Mouse (Mus musculus): ENCODE measurements around the gene Tm9sf1. TPM values are rescaled to one million over a fixed set of nuclear protein-coding genes. Genes with fewer than 3 reads are reported as not detected.

The Tm9sf1 gene
- total and polyA plus RNA-seq, 2 experiments from 2014 or later, result 47.7 to 54.3 TPM

DNA sequence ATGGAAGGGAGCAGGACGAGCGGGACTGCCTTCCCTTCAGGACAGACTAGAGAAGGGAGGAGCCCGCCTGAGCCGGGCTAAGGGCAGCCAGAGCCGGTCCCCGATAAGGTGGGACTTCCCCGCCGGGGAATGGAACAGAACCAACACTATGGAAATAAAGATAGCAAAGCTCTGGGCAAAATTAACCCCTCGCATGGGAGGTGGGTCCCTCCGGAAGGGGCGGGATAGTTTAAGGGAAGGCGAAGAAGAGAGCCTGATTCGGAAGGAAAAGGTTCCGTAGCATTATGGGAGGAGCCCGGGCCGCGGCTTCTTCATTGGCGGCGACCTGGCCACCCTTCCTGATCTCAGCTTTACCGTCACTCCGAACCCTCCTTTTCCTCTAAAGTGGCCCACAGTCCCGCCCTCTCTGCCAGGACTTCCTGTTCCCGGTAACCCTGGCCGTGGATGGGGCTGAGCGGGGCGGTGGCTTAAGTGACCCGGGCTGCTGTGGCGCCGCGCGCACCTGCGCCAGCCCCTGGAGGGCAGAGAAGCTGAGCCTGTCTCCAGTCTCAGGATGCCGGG is 52.2 kb downstream of the Tm9sf1 start, which contains the start of gene Rnf31:
Gene Rnf31, plus strand, starts transcription at position 378 of the 561 bp plus-strand sequence.
- 0% methylated on average over 33 of the region's 33 CpGs for WGBS
- Histone ChIP-seq H3K36me3 (ENCODE audit: insufficient read depth, low read length) (peaks cover 32% of the 10 kb centered on the region), H3K27ac (ENCODE audit: low read depth, low read length) (peak within 1 kb of the TSS; percentile 84), H3K4me2 (ENCODE audit: low read depth, low read length, poor library complexity, severe bottlenecking) (peak within 1 kb of the TSS; percentile 94), H3K4me3 (ENCODE audit: low read depth, low read length) (peak within 1 kb of the TSS; percentile 80), H3K9me3 (ENCODE audit: low read length) (no peaks in the 10 kb centered on the region), H3K9ac (replicated peaks; ENCODE audit: low read length, poor library complexity, severe bottlenecking) (peak within 1 kb of the TSS; percentile 83), H3K4me1 (ENCODE audit: insufficient read depth, low read length) (peaks cover 9% of the 10 kb centered on the region; the same call in 1 of the 2 replicates), H3K27me3 (ENCODE audit: insufficient read depth, low read length) (no peaks in the 10 kb centered on the region)
- ATAC-seq (ENCODE audit: low FRiP score) (peak; percentile 92), DNase-seq (ENCODE audit: low spot score) (peak; percentile 96)
- TF ChIP-seq CTCF (IDR thresholded peaks at IDR 0.05), result no peak

GRCm38 (mm10) chr14:55590748-55591330 is 52.8 kb downstream of the Tm9sf1 start, which contains the start of gene Psme2:
Gene Psme2 (minus strand): TSS chr14:55591113.
- Histone ChIP-seq H3K4me1 (ENCODE audit: insufficient read depth, low read length) (peaks cover 9% of the 10 kb centered on the region; the same call in 1 of the 2 replicates), H3K9ac (replicated peaks; ENCODE audit: low read length, poor library complexity, severe bottlenecking) (peak within 1 kb of the TSS; percentile 83), H3K9me3 (ENCODE audit: low read length) (no peaks in the 10 kb centered on the region), H3K36me3 (ENCODE audit: insufficient read depth, low read length) (peaks cover 27% of the 10 kb centered on the region), H3K27me3 (ENCODE audit: insufficient read depth, low read length) (no peaks in the 10 kb centered on the region), H3K27ac (ENCODE audit: low read depth, low read length) (peak within 1 kb of the TSS; percentile 84), H3K4me2 (ENCODE audit: low read depth, low read length, poor library complexity, severe bottlenecking) (peak within 1 kb of the TSS; percentile 94), H3K4me3 (ENCODE audit: low read depth, low read length) (peak within 1 kb of the TSS; percentile 80)
- ATAC-seq (ENCODE audit: low FRiP score) (peak; percentile 94), DNase-seq (ENCODE audit: low spot score) (peak; percentile 98)
- WGBS, result 1% methylated on average over 22 of the region's 22 CpGs
- peak; percentile 25; the same call in 1 of the 2 replicates for TF ChIP-seq CTCF (IDR thresholded peaks at IDR 0.05)

DNA sequence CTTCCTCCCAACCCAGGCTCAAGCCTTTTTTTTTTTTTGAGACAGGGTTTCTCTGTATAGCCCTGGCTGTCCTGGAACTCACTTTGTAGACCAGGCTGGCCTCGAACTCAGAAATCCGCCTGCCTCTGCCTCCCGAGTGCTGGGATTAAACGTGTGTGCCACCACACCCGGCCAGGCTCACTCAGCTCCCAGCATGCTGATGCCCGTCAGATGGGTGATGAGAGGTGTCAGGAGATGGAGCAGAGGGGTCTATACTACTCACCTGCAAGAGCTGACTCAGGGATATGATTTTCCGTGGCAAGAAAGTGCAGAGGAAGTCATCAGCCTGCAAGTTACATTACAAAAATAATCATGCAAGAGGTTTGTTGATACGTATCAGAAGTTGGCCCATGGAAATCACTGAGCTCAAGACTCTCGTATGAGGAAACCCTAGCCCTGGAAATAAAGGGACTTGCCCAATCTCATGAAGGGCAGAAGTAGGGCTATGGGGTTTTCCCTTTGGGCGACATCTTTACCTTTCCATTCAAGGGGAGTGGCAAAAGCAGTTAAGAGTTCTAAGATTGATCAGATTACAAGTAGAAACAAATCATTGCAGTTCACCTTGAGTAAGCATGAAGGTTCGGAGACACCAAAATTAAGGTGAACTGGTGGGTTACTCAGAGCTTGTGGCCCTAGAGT is 53.7 kb downstream of the Tm9sf1 start:
- Histone ChIP-seq H3K36me3 (ENCODE audit: insufficient read depth, low read length) (peaks cover 17% of the 10 kb centered on the region), H3K9me3 (ENCODE audit: low read length) (no peaks in the 10 kb centered on the region), H3K4me1 (ENCODE audit: insufficient read depth, low read length) (peaks cover 9% of the 10 kb centered on the region; the same call in 1 of the 2 replicates), H3K27ac (ENCODE audit: low read depth, low read length) (0 out of 2 replicates have a peak overlapping the region, but pooled peaks have one; percentile 84), H3K9ac (replicated peaks; ENCODE audit: low read length, poor library complexity, severe bottlenecking) (peak overlapping the region; percentile 83), H3K4me2 (ENCODE audit: low read depth, low read length, poor library complexity, severe bottlenecking) (peak overlapping the region; percentile 94), H3K4me3 (ENCODE audit: low read depth, low read length) (peak overlapping the region; percentile 80), H3K27me3 (ENCODE audit: insufficient read depth, low read length) (no peaks in the 10 kb centered on the region)
- WGBS, result 89% methylated on average over 11 of the region's 11 CpGs
- DNase-seq (ENCODE audit: low spot score) (no peak), ATAC-seq (ENCODE audit: low FRiP score) (no peak)
- TF ChIP-seq CTCF (IDR thresholded peaks at IDR 0.05), result no peak

DNA sequence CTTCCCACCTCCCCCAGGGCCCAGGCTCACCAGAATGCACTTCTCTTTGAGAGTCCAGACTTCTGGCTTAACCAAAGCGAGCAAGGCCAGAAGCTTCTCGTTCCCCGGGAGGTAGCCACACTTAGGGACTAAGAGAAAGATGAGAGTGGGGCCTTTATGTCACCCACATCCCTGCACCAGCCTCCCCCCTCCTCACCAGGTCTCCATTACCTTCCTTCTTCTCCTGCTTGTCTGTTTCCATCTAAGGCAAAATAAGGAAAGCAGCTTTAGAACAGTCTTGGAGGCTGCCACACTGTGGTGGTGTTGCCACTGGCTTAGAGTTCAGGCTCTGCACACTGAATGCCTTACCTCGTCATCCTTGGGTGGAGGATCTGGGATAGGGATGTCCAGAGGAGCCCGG is 54.3 kb downstream of the Tm9sf1 start:
- Histone ChIP-seq H3K4me2 (ENCODE audit: low read depth, low read length, poor library complexity, severe bottlenecking) (no peak overlapping the region), H3K27ac (ENCODE audit: low read depth, low read length) (no peak overlapping the region), H3K36me3 (ENCODE audit: insufficient read depth, low read length) (peaks cover 11% of the 10 kb centered on the region), H3K4me1 (ENCODE audit: insufficient read depth, low read length) (peaks cover 9% of the 10 kb centered on the region; the same call in 1 of the 2 replicates), H3K4me3 (ENCODE audit: low read depth, low read length) (no peak overlapping the region), H3K27me3 (ENCODE audit: insufficient read depth, low read length) (no peaks in the 10 kb centered on the region), H3K9ac (replicated peaks; ENCODE audit: low read length, poor library complexity, severe bottlenecking) (no peak overlapping the region), H3K9me3 (ENCODE audit: low read length) (no peaks in the 10 kb centered on the region)
- TF ChIP-seq CTCF (IDR thresholded peaks at IDR 0.05), result no peak
- ATAC-seq (ENCODE audit: low FRiP score) (no peak), DNase-seq (ENCODE audit: low spot score) (no peak)
- 90% methylated on average over 5 of the region's 5 CpGs for WGBS

GRCm38 (mm10) chr14:55586149-55586548 is 57.5 kb downstream of the Tm9sf1 start:
- peaks cover 13% of the 10 kb centered on the region for H3K36me3 ChIP-seq (ENCODE audit: insufficient read depth, low read length)
- H3K9me3 ChIP-seq (ENCODE audit: low read length), result no peaks in the 10 kb centered on the region
- peak; percentile 32 for TF ChIP-seq CTCF (IDR thresholded peaks at IDR 0.05)
- no peak overlapping the region for H3K9ac ChIP-seq (replicated peaks; ENCODE audit: low read length, poor library complexity, severe bottlenecking)
- H3K4me3 ChIP-seq (ENCODE audit: low read depth, low read length), result no peak overlapping the region
- H3K4me2 ChIP-seq (ENCODE audit: low read depth, low read length, poor library complexity, severe bottlenecking), result no peak overlapping the region
- DNase-seq (ENCODE audit: low spot score) (no peak), ATAC-seq (ENCODE audit: low FRiP score) (no peak)
- WGBS, result 91% methylated on average over 2 of the region's 2 CpGs
- no peaks in the 10 kb centered on the region for H3K4me1 ChIP-seq (ENCODE audit: insufficient read depth, low read length)
- no peaks in the 10 kb centered on the region for H3K27me3 ChIP-seq (ENCODE audit: insufficient read depth, low read length)
- H3K27ac ChIP-seq (ENCODE audit: low read depth, low read length), result no peak overlapping the region

Other genes starting within 250 kb of the Tm9sf1 start
Only the 30 nearest of the 34 such genes appear.
- 10.0 and 13.8 TPM in 2 replicates for gene Dhrs4, start 165.0 kb downstream of the Tm9sf1 start, total RNA-seq (2014; rRNA removed)
- gene Dhrs4, start 165.0 kb downstream of the Tm9sf1 start, polyA plus RNA-seq (2015; fragmentation: Nextera tagmentation; extraction: Ambion mirVana), result 18.0 and 19.4 TPM in 2 replicates
- gene Carmil3, start 153.2 kb downstream of the Tm9sf1 start, total RNA-seq (2014; rRNA removed), result 118 and 166 TPM in 2 replicates
- gene Carmil3, start 153.2 kb downstream of the Tm9sf1 start, polyA plus RNA-seq (2015; fragmentation: Nextera tagmentation; extraction: Ambion mirVana), result 33.3 and 37.6 TPM in 2 replicates
- gene Cpne6, start 133.4 kb downstream of the Tm9sf1 start, total RNA-seq (2014; rRNA removed), result 9.4 and 14.7 TPM in 2 replicates
- gene Cpne6, start 133.4 kb downstream of the Tm9sf1 start, polyA plus RNA-seq (2015; fragmentation: Nextera tagmentation; extraction: Ambion mirVana), result 12.3 and 15.0 TPM in 2 replicates
- gene Nrl, start 118.8 kb downstream of the Tm9sf1 start, total RNA-seq (2014; rRNA removed), result 1.5 and 3.8 TPM in 2 replicates
- 0.55 and 0.57 TPM in 2 replicates for gene Nrl, start 118.8 kb downstream of the Tm9sf1 start, polyA plus RNA-seq (2015; fragmentation: Nextera tagmentation; extraction: Ambion mirVana)
- gene Pck2, start 103.5 kb downstream of the Tm9sf1 start, total RNA-seq (2014; rRNA removed), result 27.8 and 29.1 TPM in 2 replicates
- gene Pck2, start 103.5 kb downstream of the Tm9sf1 start, polyA plus RNA-seq (2015; fragmentation: Nextera tagmentation; extraction: Ambion mirVana), result 18.2 and 21.6 TPM in 2 replicates
- 98.3 and 103 TPM in 2 replicates for gene Dcaf11, start 83.8 kb downstream of the Tm9sf1 start, total RNA-seq (2014; rRNA removed)
- 102 and 114 TPM in 2 replicates for gene Dcaf11, start 83.8 kb downstream of the Tm9sf1 start, polyA plus RNA-seq (2015; fragmentation: Nextera tagmentation; extraction: Ambion mirVana)
- gene A730061H03Rik, start 83.4 kb downstream of the Tm9sf1 start, total RNA-seq (2014; rRNA removed), result 5.4 TPM in 1 of 2 replicates, not detected in the other
- gene A730061H03Rik, start 83.4 kb downstream of the Tm9sf1 start, polyA plus RNA-seq (2015; fragmentation: Nextera tagmentation; extraction: Ambion mirVana), result 0.69 TPM in 1 of 2 replicates, not detected in the other
- gene Fitm1, start 68.2 kb downstream of the Tm9sf1 start, total RNA-seq (2014; rRNA removed), result 0.33 and 0.80 TPM in 2 replicates
- gene Fitm1, start 68.2 kb downstream of the Tm9sf1 start, polyA plus RNA-seq (2015; fragmentation: Nextera tagmentation; extraction: Ambion mirVana), result 0.16 and 0.17 TPM in 2 replicates
- gene Psme1, start 65.7 kb downstream of the Tm9sf1 start, total RNA-seq (2014; rRNA removed), result 119 and 147 TPM in 2 replicates
- gene Psme1, start 65.7 kb downstream of the Tm9sf1 start, polyA plus RNA-seq (2015; fragmentation: Nextera tagmentation; extraction: Ambion mirVana), result 268 and 288 TPM in 2 replicates
- gene Emc9, start 58.5 kb downstream of the Tm9sf1 start, total RNA-seq (2014; rRNA removed), result 36.3 and 38.9 TPM in 2 replicates
- 74.3 and 78.8 TPM in 2 replicates for gene Emc9, start 58.5 kb downstream of the Tm9sf1 start, polyA plus RNA-seq (2015; fragmentation: Nextera tagmentation; extraction: Ambion mirVana)
- gene Psme2, start 52.7 kb downstream of the Tm9sf1 start, total RNA-seq (2014; rRNA removed), result 62.8 and 69.6 TPM in 2 replicates
- 157 and 184 TPM in 2 replicates for gene Psme2, start 52.7 kb downstream of the Tm9sf1 start, polyA plus RNA-seq (2015; fragmentation: Nextera tagmentation; extraction: Ambion mirVana)
- gene Rnf31, start 52.1 kb downstream of the Tm9sf1 start, total RNA-seq (2014; rRNA removed), result 19.8 and 26.7 TPM in 2 replicates
- 20.4 and 23.0 TPM in 2 replicates for gene Rnf31, start 52.1 kb downstream of the Tm9sf1 start, polyA plus RNA-seq (2015; fragmentation: Nextera tagmentation; extraction: Ambion mirVana)
- 17.1 and 18.2 TPM in 2 replicates for gene Irf9, start 40.2 kb downstream of the Tm9sf1 start, total RNA-seq (2014; rRNA removed)
- gene Irf9, start 40.2 kb downstream of the Tm9sf1 start, polyA plus RNA-seq (2015; fragmentation: Nextera tagmentation; extraction: Ambion mirVana), result 7.4 and 8.3 TPM in 2 replicates
- gene Rec8, start 25.8 kb downstream of the Tm9sf1 start, total RNA-seq (2014; rRNA removed), result 6.0 and 11.1 TPM in 2 replicates
- gene Rec8, start 25.8 kb downstream of the Tm9sf1 start, polyA plus RNA-seq (2015; fragmentation: Nextera tagmentation; extraction: Ambion mirVana), result 7.6 and 8.7 TPM in 2 replicates
- 109 and 122 TPM in 2 replicates for gene Ipo4, start 7.8 kb downstream of the Tm9sf1 start, total RNA-seq (2014; rRNA removed)
- 104 and 112 TPM in 2 replicates for gene Ipo4, start 7.8 kb downstream of the Tm9sf1 start, polyA plus RNA-seq (2015; fragmentation: Nextera tagmentation; extraction: Ambion mirVana)
- gene Gm49378, start 5.9 kb downstream of the Tm9sf1 start, total RNA-seq (2014; rRNA removed), result 6.3 and 6.7 TPM in 2 replicates
- gene Gm49378, start 5.9 kb downstream of the Tm9sf1 start, polyA plus RNA-seq (2015; fragmentation: Nextera tagmentation; extraction: Ambion mirVana), result 2.3 and 2.8 TPM in 2 replicates
- gene Tssk4, start 6.4 kb upstream of the Tm9sf1 start, total RNA-seq (2014; rRNA removed), result 0.14 and 0.16 TPM in 2 replicates
- 0.28 and 0.36 TPM in 2 replicates for gene Tssk4, start 6.4 kb upstream of the Tm9sf1 start, polyA plus RNA-seq (2015; fragmentation: Nextera tagmentation; extraction: Ambion mirVana)
- gene Mdp1, start 16.7 kb upstream of the Tm9sf1 start, total RNA-seq (2014; rRNA removed), result 46.7 and 53.7 TPM in 2 replicates
- gene Mdp1, start 16.7 kb upstream of the Tm9sf1 start, polyA plus RNA-seq (2015; fragmentation: Nextera tagmentation; extraction: Ambion mirVana), result 77.9 and 82.2 TPM in 2 replicates
- 19.9 and 24.4 TPM in 2 replicates for gene Gmpr2, start 28.1 kb upstream of the Tm9sf1 start, total RNA-seq (2014; rRNA removed)
- gene Gmpr2, start 28.1 kb upstream of the Tm9sf1 start, polyA plus RNA-seq (2015; fragmentation: Nextera tagmentation; extraction: Ambion mirVana), result 35.5 and 36.7 TPM in 2 replicates
- 129 and 133 TPM in 2 replicates for gene Nedd8, start 28.3 kb upstream of the Tm9sf1 start, total RNA-seq (2014; rRNA removed)
- gene Nedd8, start 28.3 kb upstream of the Tm9sf1 start, polyA plus RNA-seq (2015; fragmentation: Nextera tagmentation; extraction: Ambion mirVana), result 569 and 590 TPM in 2 replicates
- gene Tinf2, start 38.0 kb upstream of the Tm9sf1 start, total RNA-seq (2014; rRNA removed), result 14.6 and 15.7 TPM in 2 replicates
- 19.9 and 23.6 TPM in 2 replicates for gene Tinf2, start 38.0 kb upstream of the Tm9sf1 start, polyA plus RNA-seq (2015; fragmentation: Nextera tagmentation; extraction: Ambion mirVana)
- 0.16 and 0.38 TPM in 2 replicates for gene Tgm1, start 70.1 kb upstream of the Tm9sf1 start, total RNA-seq (2014; rRNA removed)
- gene Tgm1, start 70.1 kb upstream of the Tm9sf1 start, polyA plus RNA-seq (2015; fragmentation: Nextera tagmentation; extraction: Ambion mirVana), result 0.14 and 0.18 TPM in 2 replicates
- 75.1 and 94.5 TPM in 2 replicates for gene Rabggta, start 78.5 kb upstream of the Tm9sf1 start, total RNA-seq (2014; rRNA removed)
- gene Rabggta, start 78.5 kb upstream of the Tm9sf1 start, polyA plus RNA-seq (2015; fragmentation: Nextera tagmentation; extraction: Ambion mirVana), result 61.9 and 62.6 TPM in 2 replicates
- gene Dhrs1, start 101.9 kb upstream of the Tm9sf1 start, total RNA-seq (2014; rRNA removed), result 75.1 and 94.0 TPM in 2 replicates
- gene Dhrs1, start 101.9 kb upstream of the Tm9sf1 start, polyA plus RNA-seq (2015; fragmentation: Nextera tagmentation; extraction: Ambion mirVana), result 72.0 and 73.3 TPM in 2 replicates
- 22.0 and 30.4 TPM in 2 replicates for gene Nop9, start 101.9 kb upstream of the Tm9sf1 start, total RNA-seq (2014; rRNA removed)
- gene Nop9, start 101.9 kb upstream of the Tm9sf1 start, polyA plus RNA-seq (2015; fragmentation: Nextera tagmentation; extraction: Ambion mirVana), result 17.3 and 17.8 TPM in 2 replicates
- gene Cideb, start 114.7 kb upstream of the Tm9sf1 start, total RNA-seq (2014; rRNA removed), result 0.66 and 2.6 TPM in 2 replicates
- 0.25 and 1.1 TPM in 2 replicates for gene Cideb, start 114.7 kb upstream of the Tm9sf1 start, polyA plus RNA-seq (2015; fragmentation: Nextera tagmentation; extraction: Ambion mirVana)
- 0.38 and 1.6 TPM in 2 replicates for gene Ltb4r2, start 117.6 kb upstream of the Tm9sf1 start, total RNA-seq (2014; rRNA removed)
- gene Ltb4r2, start 117.6 kb upstream of the Tm9sf1 start, polyA plus RNA-seq (2015; fragmentation: Nextera tagmentation; extraction: Ambion mirVana), result 0.43 and 0.60 TPM in 2 replicates
- 0.88 and 1.8 TPM in 2 replicates for gene Ltb4r1, start 122.2 kb upstream of the Tm9sf1 start, total RNA-seq (2014; rRNA removed)
- 0.94 and 1.1 TPM in 2 replicates for gene Ltb4r1, start 122.2 kb upstream of the Tm9sf1 start, polyA plus RNA-seq (2015; fragmentation: Nextera tagmentation; extraction: Ambion mirVana)
- gene Adcy4, start 140.3 kb upstream of the Tm9sf1 start, total RNA-seq (2014; rRNA removed), result 3.6 and 4.0 TPM in 2 replicates
- gene Adcy4, start 140.3 kb upstream of the Tm9sf1 start, polyA plus RNA-seq (2015; fragmentation: Nextera tagmentation; extraction: Ambion mirVana), result 1.7 TPM in 2 replicates
- gene Ripk3, start 145.1 kb upstream of the Tm9sf1 start, total RNA-seq (2014; rRNA removed), result 0.27 TPM in 1 of 2 replicates, not detected in the other
- 1.3 and 3.0 TPM in 2 replicates for gene Ripk3, start 145.1 kb upstream of the Tm9sf1 start, polyA plus RNA-seq (2015; fragmentation: Nextera tagmentation; extraction: Ambion mirVana)